Mouse (Mus musculus) liver, embryonic 14.5 days (tissue): Measurements from ENCODE around the gene Slc25a29. TPM values are rescaled to one million over a fixed set of nuclear protein-coding genes. Genes with fewer than 3 reads are reported as not detected.

Source experiments
- ATAC-seq: fragments of 200-750 bp; cut with Nextera tagmentation; 2 replicates; pipeline ENCODE4 v1.8.0; 2017; ENCODE audit warnings: moderate number of reproducible peaks, mild to moderate bottlenecking, moderate library complexity; ENCODE audit not compliant: insufficient read depth
- DNase-seq, 3 experiments: peaks; one replicate each; pipeline ENCODE4 v3.0.0-alpha.2; 2012 to 2013; ENCODE audit warnings: low read depth in 3 of 3, low spot score in 3 of 3
- H3K27ac ChIP-seq: fragments of 300-500 bp; sonication (generic); 2 replicates; pipeline ENCODE4 v1.5.1; 2014; ENCODE audit warnings: moderate library complexity, mild to moderate bottlenecking, control low read depth, inconsistent platforms
- H3K27me3 ChIP-seq: fragments of 300-500 bp; sonication (generic); 2 replicates; pipeline ENCODE4 v1.6.1; 2014; ENCODE audit warnings: mild to moderate bottlenecking, low read length, moderate library complexity; ENCODE audit not compliant: control insufficient read depth, insufficient read depth
- H3K36me3 ChIP-seq: fragments of 300-500 bp; sonication (generic); replicated peaks from 2 replicates; pipeline ENCODE4 v1.6.1; 2014; ENCODE audit warnings: low read depth; ENCODE audit not compliant: control insufficient read depth, insufficient read depth
- H3K4me1 ChIP-seq, 2 experiments: fragments of 200-500 bp in 1 of 2; fragments of 300-500 bp in 1 of 2; sonication (generic) in 1 of 2; replicated peaks; 2 replicates each; pipeline ENCODE4 v1.6.1; 2012 to 2014; ENCODE audit warnings: antibody characterized with exemption in 1 of 2, inconsistent platforms in 1 of 2, low read length in 1 of 2; ENCODE audit not compliant: control insufficient read depth in 2 of 2, insufficient read depth in 2 of 2
- H3K4me2 ChIP-seq: fragments of 300-500 bp; sonication (generic); 2 replicates; pipeline ENCODE4 v1.6.1; 2014; ENCODE audit warnings: low read depth, mild to moderate bottlenecking, control low read depth, moderate library complexity
- H3K4me3 ChIP-seq, 2 experiments: fragments of 200-500 bp in 1 of 2; fragments of 300-500 bp in 1 of 2; sonication (generic) in 1 of 2; 2 replicates each; pipeline ENCODE4 v1.5.1; 2012 to 2014; ENCODE audit warnings: low read depth in 2 of 2, low read length in 2 of 2, mild to moderate bottlenecking in 2 of 2, control low read depth in 1 of 2, inconsistent platforms in 1 of 2, moderate library complexity in 1 of 2; ENCODE audit not compliant: insufficient read depth in 1 of 2
- H3K9ac ChIP-seq: fragments of 300-500 bp; sonication (generic); replicated peaks from 2 replicates; pipeline ENCODE4 v1.6.1; 2014; ENCODE audit warnings: mild to moderate bottlenecking, control low read depth, moderate library complexity
- H3K9me3 ChIP-seq: fragments of 300-500 bp; sonication (generic); 2 replicates; pipeline ENCODE4 v1.6.1; 2016; ENCODE audit warnings: low read length, mixed read lengths; ENCODE audit not compliant: control insufficient read depth
- CTCF ChIP-seq: IDR thresholded peaks from 2 replicates; pipeline ENCODE4 v1.5.1; 2016; ENCODE audit warnings: antibody characterized with exemption, low read depth, control low read depth
- EP300 ChIP-seq: IDR thresholded peaks from 2 replicates; pipeline ENCODE4 v1.6.1; 2016; ENCODE audit warnings: antibody characterized with exemption, low read depth
- WGBS: fragments of 180-500 bp; shearing (Covaris S2); extraction: QIAGEN DNeasy Blood & Tissue Kit; methylation state at CpG from one replicate; pipeline ENCODE4 v1.1.7; 2014; ENCODE audit not compliant: insufficient replicate concordance; 5-methylcytosine and 5-hydroxymethylcytosine counted together
- polyA plus RNA-seq, 2 experiments: library from polyadenylated mRNA; depleted of rRNA in 1 of 2; stranded (reverse) in 1 of 2; unstranded in 1 of 2; fragments of >200 nt; fragmentation: Nextera tagmentation in 1 of 2; extraction: Ambion mirVana in 1 of 2; gene quantifications; 2 replicates each; pipeline versions ENCODE4 v1.2.1 to v1.2.3; 2012 to 2014

The Slc25a29 gene
- polyA plus RNA-seq, 2 experiments: 0.40 to 0.51 TPM

GRCm38 (mm10) chr12:108832851-108833250 lies 2.8 kb downstream of the Slc25a29 start:
- no peak overlapping the region for H3K27ac ChIP-seq
- H3K27me3 ChIP-seq: no peaks in the 10 kb centered on the region
- no peak overlapping the region for H3K9ac ChIP-seq
- no peak for DNase-seq
- WGBS: 79% methylated on average over 8 of the region's 8 CpGs
- no peaks in the 10 kb centered on the region; the same call in 1 of the 2 replicates for H3K9me3 ChIP-seq
- no peak overlapping the region for H3K4me2 ChIP-seq
- no peaks in the 10 kb centered on the region for H3K36me3 ChIP-seq
- no peak for ATAC-seq
- no peak overlapping the region for H3K4me3 ChIP-seq
- H3K4me1 ChIP-seq: peaks cover 6 to 12% of the 10 kb centered on the region in 2 experiments
- no peak for TF ChIP-seq EP300
- no peak for TF ChIP-seq CTCF

GRCm38 (mm10) chr12:108831966-108832643 lies 3.6 kb downstream of the Slc25a29 start:
- ATAC-seq: no peak
- H3K27ac ChIP-seq: no peak overlapping the region
- no peak for DNase-seq
- no peaks in the 10 kb centered on the region for H3K27me3 ChIP-seq
- H3K9me3 ChIP-seq: no peaks in the 10 kb centered on the region; the same call in 1 of the 2 replicates
- H3K36me3 ChIP-seq: no peaks in the 10 kb centered on the region
- no peak overlapping the region for H3K4me3 ChIP-seq
- H3K4me2 ChIP-seq: no peak overlapping the region
- no peak overlapping the region for H3K9ac ChIP-seq
- TF ChIP-seq EP300 (no peak), CTCF (no peak)
- peaks cover 6 to 8% of the 10 kb centered on the region in 2 experiments for H3K4me1 ChIP-seq
- 63% methylated on average over 9 of the region's 9 CpGs for WGBS

- H3K36me3 ChIP-seq: no peaks in the 10 kb centered on the region
- no peak overlapping the region for H3K4me3 ChIP-seq
- H3K4me2 ChIP-seq: no peak overlapping the region
- no peak overlapping the region for H3K27ac ChIP-seq
- no peaks in the 10 kb centered on the region for H3K27me3 ChIP-seq
- TF ChIP-seq CTCF (no peak), EP300 (no peak)
- peaks cover 0 to 4% of the 10 kb centered on the region in 2 experiments; a peak in 2 of 4 replicates for H3K4me1 ChIP-seq
- WGBS: 74% methylated on average over 6 of the region's 6 CpGs
- DNase-seq (no peak), ATAC-seq (no peak)
- no peak overlapping the region for H3K9ac ChIP-seq
- no peaks in the 10 kb centered on the region; the same call in 1 of the 2 replicates for H3K9me3 ChIP-seq
Measured at GRCm38 (mm10) chr12:108830358-108830757, 5.3 kb downstream of the Slc25a29 start.

GRCm38 (mm10) chr12:108829636-108830035 lies 6.0 kb downstream of the Slc25a29 start:
- WGBS: 75% methylated on average over 5 of the region's 5 CpGs
- no peaks in the 10 kb centered on the region for H3K36me3 ChIP-seq
- H3K4me3 ChIP-seq: no peak overlapping the region
- DNase-seq: no peak
- H3K27me3 ChIP-seq: no peaks in the 10 kb centered on the region
- H3K4me1 ChIP-seq: no peaks in the 10 kb centered on the region
- H3K4me2 ChIP-seq: no peak overlapping the region
- no peaks in the 10 kb centered on the region; the same call in 1 of the 2 replicates for H3K9me3 ChIP-seq
- TF ChIP-seq CTCF: no peak
- TF ChIP-seq EP300: no peak
- H3K27ac ChIP-seq: no peak overlapping the region
- ATAC-seq: no peak
- no peak overlapping the region for H3K9ac ChIP-seq

GRCm38 (mm10) chr12:108827641-108828040 lies 8.0 kb downstream of the Slc25a29 start:
- H3K27ac ChIP-seq: no peak overlapping the region
- no peak overlapping the region for H3K4me3 ChIP-seq
- H3K4me2 ChIP-seq: no peak overlapping the region
- H3K27me3 ChIP-seq: no peaks in the 10 kb centered on the region
- no peak for DNase-seq
- H3K9me3 ChIP-seq: no peaks in the 10 kb centered on the region; the same call in 1 of the 2 replicates
- H3K36me3 ChIP-seq: no peaks in the 10 kb centered on the region
- no peak overlapping the region for H3K9ac ChIP-seq
- no peaks in the 10 kb centered on the region for H3K4me1 ChIP-seq
- WGBS: 83% methylated on average over 6 of the region's 6 CpGs
- TF ChIP-seq EP300 (no peak), CTCF (no peak)
- ATAC-seq: no peak
